Mouse (Mus musculus): Measurements from ENCODE around the gene Tmem156. TPM values are rescaled to one million over a fixed set of nuclear protein-coding genes. Genes with fewer than 3 reads are reported as not detected.

Gene Tmem156
- polyA plus RNA-seq, 1 experiment from 2014 or later: 0.42 TPM

DNA sequence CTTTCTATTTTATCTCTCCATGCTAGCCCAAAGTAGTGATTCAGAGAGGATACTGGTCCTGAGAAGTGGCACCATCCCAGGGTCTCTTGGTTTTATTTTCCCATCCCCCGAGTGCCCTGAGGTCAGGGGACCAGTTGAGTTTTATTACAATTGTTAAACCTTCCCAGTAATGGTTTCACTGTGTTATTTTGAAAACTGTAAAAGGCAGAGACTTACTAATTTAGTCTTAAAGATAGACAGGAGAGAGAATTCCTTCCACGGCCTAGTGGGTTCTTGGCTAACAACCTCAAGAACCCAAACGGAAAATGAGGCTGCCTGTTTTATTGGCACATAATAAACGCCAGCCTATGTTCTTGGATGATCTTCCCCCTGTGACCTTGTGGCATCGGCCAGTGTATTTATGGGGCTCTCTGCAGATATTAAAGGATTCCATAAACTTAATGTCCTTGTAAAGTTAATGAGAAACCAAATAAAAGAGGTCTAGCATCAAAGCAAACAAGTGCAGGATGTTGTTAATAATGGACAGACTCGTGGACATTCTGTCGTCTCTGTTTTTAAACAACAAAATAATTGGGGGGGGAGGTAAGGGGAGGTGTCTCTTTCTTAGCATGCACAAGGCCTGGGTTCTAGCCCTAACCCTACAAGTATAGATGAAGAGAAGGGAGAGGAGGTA lies 79.9 kb downstream of the Tmem156 start:
- no peak overlapping the region for H3K27ac ChIP-seq
- no peak overlapping the region for H3K4me3 ChIP-seq
- H3K9ac ChIP-seq: no peak overlapping the region
- ATAC-seq (ENCODE audit: low FRiP score, low read depth): peak; percentile 25; the same call in 1 of the 2 replicates
- H3K36me3 ChIP-seq: peaks cover 62% of the 10 kb centered on the region
- H3K9me3 ChIP-seq: peaks cover 9% of the 10 kb centered on the region
- peaks cover 2% of the 10 kb centered on the region; the same call in 1 of the 2 replicates for H3K27me3 ChIP-seq
- WGBS: 13% methylated on average over 7 of the region's 7 CpGs
- no peak overlapping the region for H3K4me2 ChIP-seq (replicated peaks)
- peaks cover 6% of the 10 kb centered on the region; the same call in 1 of the 2 replicates for H3K4me1 ChIP-seq

GRCm38 (mm10) chr5:65006011-65006491 lies 85.9 kb downstream of the Tmem156 start:
- WGBS: 22% methylated on average over 4 of the region's 4 CpGs
- Histone ChIP-seq H3K4me3 (no peak overlapping the region), H3K4me2 (replicated peaks) (no peak overlapping the region), H3K36me3 (peaks cover 51% of the 10 kb centered on the region), H3K9ac (no peak overlapping the region), H3K27me3 (no peaks in the 10 kb centered on the region), H3K27ac (no peak overlapping the region), H3K4me1 (peaks cover 19% of the 10 kb centered on the region), H3K9me3 (peaks cover 9% of the 10 kb centered on the region)
- ATAC-seq (ENCODE audit: low FRiP score, low read depth): peak; percentile 41; the same call in 1 of the 2 replicates

GRCm38 (mm10) chr5:65005251-65005650 lies 86.7 kb downstream of the Tmem156 start:
- no peak overlapping the region for H3K4me3 ChIP-seq
- peaks cover 43% of the 10 kb centered on the region for H3K36me3 ChIP-seq
- H3K27ac ChIP-seq: no peak overlapping the region
- H3K9ac ChIP-seq: no peak overlapping the region
- 88% methylated on average over 4 of the region's 4 CpGs for WGBS
- H3K4me1 ChIP-seq: peaks cover 18% of the 10 kb centered on the region
- no peaks in the 10 kb centered on the region for H3K27me3 ChIP-seq
- no peak overlapping the region for H3K4me2 ChIP-seq (replicated peaks)
- no peak for ATAC-seq (ENCODE audit: low FRiP score, low read depth)
- H3K9me3 ChIP-seq: peaks cover 6% of the 10 kb centered on the region

Other genes starting within 250 kb of the Tmem156 start
- gene Tlr1, start 158.6 kb downstream of the Tmem156 start, polyA plus RNA-seq (2015; fragmentation: Nextera tagmentation; extraction: Ambion mirVana): 0.64 and 1.4 TPM in 2 replicates
- 0.97 and 1.4 TPM in 2 replicates for gene Tlr6, start 132.0 kb downstream of the Tmem156 start, polyA plus RNA-seq (2015; fragmentation: Nextera tagmentation; extraction: Ambion mirVana)
- 59.2 and 62.9 TPM in 2 replicates for gene Fam114a1, start 122.1 kb downstream of the Tmem156 start, polyA plus RNA-seq (2015; fragmentation: Nextera tagmentation; extraction: Ambion mirVana)
- gene Klhl5, start 15.4 kb upstream of the Tmem156 start, polyA plus RNA-seq (2015; fragmentation: Nextera tagmentation; extraction: Ambion mirVana): 20.8 and 21.6 TPM in 2 replicates
- gene Wdr19, start 107.6 kb upstream of the Tmem156 start, polyA plus RNA-seq (2015; fragmentation: Nextera tagmentation; extraction: Ambion mirVana): 11.0 and 11.3 TPM in 2 replicates
- gene Rfc1, start 243.5 kb upstream of the Tmem156 start, polyA plus RNA-seq (2015; fragmentation: Nextera tagmentation; extraction: Ambion mirVana): 120 and 125 TPM in 2 replicates